Mouse (Mus musculus): ENCODE data around the gene Dlg2. TPM values are rescaled to one million over a fixed set of nuclear protein-coding genes. Genes with fewer than 3 reads are reported as not detected.

The Dlg2 gene
- polyA plus RNA-seq, 1 experiment from 2014 or later, result 4.3 TPM

DNA sequence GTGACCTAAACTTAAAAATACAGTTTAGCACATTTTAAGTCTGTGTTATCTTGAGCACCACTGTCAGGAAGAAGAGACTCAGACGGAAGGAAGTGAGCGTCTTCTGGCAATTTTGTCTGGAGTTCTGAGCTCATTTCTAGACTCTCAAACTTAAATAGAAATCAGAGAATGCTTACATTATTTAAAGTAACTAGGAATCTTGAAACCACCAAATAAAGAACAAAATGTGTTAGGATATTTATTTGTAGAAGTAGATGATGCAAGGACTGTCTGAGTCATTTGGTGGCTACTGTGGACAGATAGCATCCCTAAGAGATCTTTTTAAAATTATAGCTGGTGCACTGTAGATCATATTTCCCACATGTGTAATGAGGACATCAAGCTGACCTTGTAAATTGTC is 1557.8 kb downstream of the Dlg2 start:
- H3K36me3 ChIP-seq (ENCODE audit: control insufficient read depth, insufficient read depth, low read length), result no peaks in the 10 kb centered on the region
- WGBS, result 81% methylated on average over 2 of the region's 2 CpGs
- ATAC-seq (ENCODE audit: insufficient read depth, low FRiP score), result no peak

DNA sequence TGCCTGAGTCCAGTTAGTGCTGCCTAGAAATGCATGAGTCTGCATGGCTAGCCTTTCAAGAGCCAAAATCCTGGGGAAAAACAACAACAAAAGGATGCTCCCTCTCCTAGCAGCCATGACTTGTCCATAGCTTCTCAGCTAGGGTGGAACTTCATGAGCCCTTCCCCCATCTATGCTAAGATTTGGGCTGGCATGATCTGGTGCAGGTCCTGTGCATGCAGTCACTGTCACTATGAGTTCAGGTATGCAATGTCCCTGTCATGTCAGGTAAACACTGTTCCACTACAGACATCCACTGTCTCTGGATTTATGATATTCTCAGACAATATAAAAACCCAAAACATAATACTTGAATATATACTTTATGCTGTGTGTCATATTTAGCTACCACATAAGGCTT is 1563.7 kb downstream of the Dlg2 start:
- no peaks in the 10 kb centered on the region for H3K9me3 ChIP-seq (replicated peaks; ENCODE audit: control insufficient read depth, low read length)
- H3K9ac ChIP-seq (ENCODE audit: low read length), result no peak overlapping the region
- no peaks in the 10 kb centered on the region for H3K27me3 ChIP-seq (ENCODE audit: control insufficient read depth, insufficient read depth, low read length)
- H3K4me3 ChIP-seq (replicated peaks; ENCODE audit: low read length), result no peak overlapping the region
- ATAC-seq (ENCODE audit: insufficient read depth, low FRiP score), result no peak
- no peaks in the 10 kb centered on the region for H3K4me1 ChIP-seq (ENCODE audit: control insufficient read depth, insufficient read depth, low read length)
- H3K4me2 ChIP-seq (ENCODE audit: low read depth, low read length), result no peak overlapping the region
- no peaks in the 10 kb centered on the region for H3K36me3 ChIP-seq (ENCODE audit: control insufficient read depth, insufficient read depth, low read length)
- no peak overlapping the region for H3K27ac ChIP-seq (ENCODE audit: low read length)

More for the DNA sequence above, 1557.8 kb downstream of the Dlg2 start:
- Histone ChIP-seq H3K27ac (ENCODE audit: low read length) (no peak overlapping the region), H3K4me1 (ENCODE audit: control insufficient read depth, insufficient read depth, low read length) (no peaks in the 10 kb centered on the region), H3K27me3 (ENCODE audit: control insufficient read depth, insufficient read depth, low read length) (no peaks in the 10 kb centered on the region), H3K4me2 (ENCODE audit: low read depth, low read length) (no peak overlapping the region), H3K9me3 (replicated peaks; ENCODE audit: control insufficient read depth, low read length) (no peaks in the 10 kb centered on the region), H3K9ac (ENCODE audit: low read length) (no peak overlapping the region), H3K4me3 (replicated peaks; ENCODE audit: low read length) (no peak overlapping the region)

DNA sequence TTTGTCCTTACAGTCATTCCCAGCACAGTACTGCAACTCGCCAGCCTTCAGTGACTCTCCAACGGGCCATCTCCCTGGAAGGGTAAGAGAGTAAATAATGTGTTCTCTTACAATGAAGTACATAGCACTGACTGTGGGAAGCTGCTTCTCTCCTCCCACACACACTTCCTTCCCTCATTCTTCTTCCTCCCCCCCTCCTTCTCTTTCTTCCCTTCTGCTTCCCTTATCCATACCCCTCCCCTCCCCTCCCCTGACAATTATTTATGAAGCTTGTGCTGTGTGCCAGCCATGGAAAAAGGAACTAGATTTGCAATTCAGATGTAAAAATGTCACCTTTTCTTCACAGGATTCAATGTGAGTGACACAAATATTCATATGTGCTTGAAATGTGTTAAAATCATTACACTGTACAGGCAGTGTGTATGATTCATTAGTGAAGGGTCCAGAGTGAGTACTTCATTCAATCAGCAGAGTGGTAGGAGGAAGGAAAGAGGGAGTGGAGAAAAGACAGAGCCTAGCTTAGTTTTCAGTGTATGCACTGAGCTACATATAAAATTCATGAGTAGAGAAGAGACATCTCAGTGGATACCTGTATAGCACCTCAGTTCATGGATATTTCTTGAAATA is 1564.4 kb downstream of the Dlg2 start:
- ATAC-seq (ENCODE audit: insufficient read depth, low FRiP score), result no peak
- H3K9ac ChIP-seq (ENCODE audit: low read length), result no peak overlapping the region
- WGBS, result 52% methylated on average over 2 of the region's 2 CpGs
- no peaks in the 10 kb centered on the region for H3K9me3 ChIP-seq (replicated peaks; ENCODE audit: control insufficient read depth, low read length)
- H3K27me3 ChIP-seq (ENCODE audit: control insufficient read depth, insufficient read depth, low read length), result no peaks in the 10 kb centered on the region
- H3K4me1 ChIP-seq (ENCODE audit: control insufficient read depth, insufficient read depth, low read length), result no peaks in the 10 kb centered on the region
- no peak overlapping the region for H3K4me3 ChIP-seq (replicated peaks; ENCODE audit: low read length)
- no peak overlapping the region for H3K4me2 ChIP-seq (ENCODE audit: low read depth, low read length)
- H3K27ac ChIP-seq (ENCODE audit: low read length), result no peak overlapping the region
- no peaks in the 10 kb centered on the region for H3K36me3 ChIP-seq (ENCODE audit: control insufficient read depth, insufficient read depth, low read length)

DNA sequence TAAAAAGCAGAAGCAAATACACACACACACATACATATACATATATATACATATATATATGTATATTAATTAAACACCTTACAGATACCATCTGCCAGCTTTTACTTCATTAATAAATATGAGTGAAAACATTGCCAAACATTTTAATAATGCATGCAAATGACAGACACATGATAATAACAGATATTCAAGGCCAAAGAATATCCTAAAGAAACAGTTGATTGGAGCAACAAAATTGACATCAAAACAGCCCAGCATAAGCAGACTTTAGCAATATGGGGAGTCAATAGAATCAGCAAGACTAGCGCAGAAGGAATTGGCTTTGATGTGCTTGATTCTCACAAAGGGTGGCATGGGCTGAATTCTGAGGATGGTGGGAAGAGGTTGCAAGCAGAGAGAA is 1568.5 kb downstream of the Dlg2 start:
- WGBS, result 94% methylated on average over 1 of the region's 1 CpGs
- Histone ChIP-seq H3K4me1 (ENCODE audit: control insufficient read depth, insufficient read depth, low read length) (no peaks in the 10 kb centered on the region), H3K9me3 (replicated peaks; ENCODE audit: control insufficient read depth, low read length) (no peaks in the 10 kb centered on the region), H3K27ac (ENCODE audit: low read length) (no peak overlapping the region), H3K9ac (ENCODE audit: low read length) (no peak overlapping the region), H3K36me3 (ENCODE audit: control insufficient read depth, insufficient read depth, low read length) (no peaks in the 10 kb centered on the region), H3K27me3 (ENCODE audit: control insufficient read depth, insufficient read depth, low read length) (no peaks in the 10 kb centered on the region), H3K4me3 (replicated peaks; ENCODE audit: low read length) (no peak overlapping the region), H3K4me2 (ENCODE audit: low read depth, low read length) (no peak overlapping the region)
- no peak for ATAC-seq (ENCODE audit: insufficient read depth, low FRiP score)

DNA sequence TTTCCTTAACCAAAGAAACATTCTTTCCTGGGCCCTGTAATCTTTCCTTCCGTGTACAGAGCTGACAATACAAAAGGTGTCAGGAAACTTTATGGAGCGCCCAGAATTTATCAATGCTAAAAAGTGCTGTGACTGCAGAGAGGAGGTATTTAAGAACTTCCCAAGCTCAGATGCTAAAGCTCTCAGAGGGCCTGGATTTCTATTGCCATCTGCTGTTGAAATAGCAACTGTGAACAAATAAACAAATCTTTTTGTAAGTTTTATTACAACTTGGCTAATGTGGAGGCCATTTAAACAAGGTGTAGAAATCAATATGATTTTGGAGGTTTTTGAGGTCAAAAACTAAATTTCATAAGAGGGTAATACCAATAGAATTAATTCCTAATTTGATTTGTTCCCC is 1570.8 kb downstream of the Dlg2 start:
- whole genome bisulfite sequencing, result 26% methylated on average over 2 of the region's 2 CpGs
- Histone ChIP-seq H3K27me3 (ENCODE audit: control insufficient read depth, insufficient read depth, low read length) (no peaks in the 10 kb centered on the region), H3K27ac (ENCODE audit: low read length) (no peak overlapping the region), H3K36me3 (ENCODE audit: control insufficient read depth, insufficient read depth, low read length) (no peaks in the 10 kb centered on the region), H3K9ac (ENCODE audit: low read length) (no peak overlapping the region), H3K4me1 (ENCODE audit: control insufficient read depth, insufficient read depth, low read length) (no peaks in the 10 kb centered on the region), H3K4me3 (replicated peaks; ENCODE audit: low read length) (no peak overlapping the region), H3K9me3 (replicated peaks; ENCODE audit: control insufficient read depth, low read length) (no peaks in the 10 kb centered on the region), H3K4me2 (ENCODE audit: low read depth, low read length) (no peak overlapping the region)
- ATAC-seq (ENCODE audit: insufficient read depth, low FRiP score), result no peak

DNA sequence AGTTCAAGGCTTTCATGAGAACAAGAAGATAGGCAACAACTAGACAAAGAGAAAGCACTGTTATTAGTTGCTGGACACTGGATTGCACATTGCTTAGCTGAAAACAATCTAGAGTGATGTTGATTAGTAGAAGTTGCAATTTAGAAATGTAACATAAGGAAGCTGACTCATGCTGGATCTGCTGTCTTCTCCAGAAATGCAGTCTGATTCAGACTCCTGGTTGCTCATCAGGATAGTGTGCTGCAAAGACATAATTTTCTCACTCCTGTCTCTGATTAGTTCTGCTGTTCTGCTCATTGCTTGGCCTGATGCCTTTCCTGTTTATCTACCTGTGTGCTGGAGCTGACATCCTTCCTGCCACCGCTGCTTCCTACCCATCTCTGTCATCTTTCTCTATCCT is 1572.4 kb downstream of the Dlg2 start:
- no peak overlapping the region for H3K9ac ChIP-seq (ENCODE audit: low read length)
- 56% methylated on average over 1 of the region's 1 CpGs for WGBS

DNA sequence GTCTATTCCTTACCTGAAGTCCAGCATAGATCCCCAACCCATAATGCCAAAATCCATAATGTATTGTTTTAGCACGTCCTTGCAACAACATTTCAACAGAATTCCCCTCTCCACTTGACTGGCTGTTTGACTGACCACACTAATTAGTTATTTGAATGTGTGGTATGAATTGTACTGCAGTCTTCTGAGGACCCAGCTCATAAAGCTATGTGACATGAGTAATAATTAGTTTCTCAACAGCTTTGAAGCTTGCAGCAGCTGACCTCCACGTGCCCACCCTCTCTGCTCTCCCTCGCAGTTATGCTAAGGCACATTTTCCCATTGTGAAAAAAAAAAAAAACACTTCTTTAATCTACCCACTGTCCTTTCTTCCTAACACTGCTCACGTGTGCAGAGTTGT is 1590.4 kb downstream of the Dlg2 start:
- 56% methylated on average over 4 of the region's 4 CpGs for WGBS
- Histone ChIP-seq H3K27ac (ENCODE audit: low read length) (no peak overlapping the region), H3K9me3 (replicated peaks; ENCODE audit: control insufficient read depth, low read length) (no peaks in the 10 kb centered on the region), H3K27me3 (ENCODE audit: control insufficient read depth, insufficient read depth, low read length) (no peaks in the 10 kb centered on the region), H3K9ac (ENCODE audit: low read length) (no peak overlapping the region), H3K4me2 (ENCODE audit: low read depth, low read length) (no peak overlapping the region), H3K4me3 (replicated peaks; ENCODE audit: low read length) (no peak overlapping the region), H3K4me1 (ENCODE audit: control insufficient read depth, insufficient read depth, low read length) (no peaks in the 10 kb centered on the region), H3K36me3 (ENCODE audit: control insufficient read depth, insufficient read depth, low read length) (no peaks in the 10 kb centered on the region)
- ATAC-seq (ENCODE audit: insufficient read depth, low FRiP score), result no peak

More for the DNA sequence above, 1572.4 kb downstream of the Dlg2 start:
- Histone ChIP-seq H3K27ac (ENCODE audit: low read length) (no peak overlapping the region), H3K9me3 (replicated peaks; ENCODE audit: control insufficient read depth, low read length) (no peaks in the 10 kb centered on the region), H3K4me2 (ENCODE audit: low read depth, low read length) (no peak overlapping the region), H3K4me3 (replicated peaks; ENCODE audit: low read length) (no peak overlapping the region), H3K36me3 (ENCODE audit: control insufficient read depth, insufficient read depth, low read length) (no peaks in the 10 kb centered on the region), H3K27me3 (ENCODE audit: control insufficient read depth, insufficient read depth, low read length) (no peaks in the 10 kb centered on the region), H3K4me1 (ENCODE audit: control insufficient read depth, insufficient read depth, low read length) (no peaks in the 10 kb centered on the region)
- ATAC-seq (ENCODE audit: insufficient read depth, low FRiP score), result no peak

DNA sequence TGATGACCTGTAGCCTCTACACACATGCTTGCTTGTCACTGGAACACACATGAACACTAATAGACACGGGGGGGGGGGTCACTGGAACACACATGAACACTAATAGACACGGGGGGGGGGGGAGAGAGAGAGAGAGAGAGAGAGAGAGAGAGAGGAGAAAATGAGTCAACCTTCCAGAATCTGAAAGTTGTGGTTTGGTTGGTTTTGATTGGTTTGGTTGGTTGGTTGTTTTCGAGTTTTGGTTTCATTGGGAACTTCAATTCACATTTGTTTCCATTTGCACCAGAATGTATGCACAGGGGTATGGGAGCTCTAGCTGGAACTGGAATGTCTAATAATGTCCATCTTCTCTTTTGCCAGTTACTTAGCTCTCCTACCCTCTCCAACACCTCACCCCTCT is 1611.0 kb downstream of the Dlg2 start:
- H3K27ac ChIP-seq (ENCODE audit: low read length), result no peak overlapping the region
- H3K4me3 ChIP-seq (replicated peaks; ENCODE audit: low read length), result no peak overlapping the region
- H3K9me3 ChIP-seq (replicated peaks; ENCODE audit: control insufficient read depth, low read length), result no peaks in the 10 kb centered on the region
- WGBS, result 46% methylated on average over 3 of the region's 3 CpGs
- no peak overlapping the region for H3K9ac ChIP-seq (ENCODE audit: low read length)
- H3K4me2 ChIP-seq (ENCODE audit: low read depth, low read length), result no peak overlapping the region
- no peaks in the 10 kb centered on the region for H3K36me3 ChIP-seq (ENCODE audit: control insufficient read depth, insufficient read depth, low read length)
- ATAC-seq (ENCODE audit: insufficient read depth, low FRiP score), result no peak
- H3K27me3 ChIP-seq (ENCODE audit: control insufficient read depth, insufficient read depth, low read length), result no peaks in the 10 kb centered on the region
- no peaks in the 10 kb centered on the region for H3K4me1 ChIP-seq (ENCODE audit: control insufficient read depth, insufficient read depth, low read length)

DNA sequence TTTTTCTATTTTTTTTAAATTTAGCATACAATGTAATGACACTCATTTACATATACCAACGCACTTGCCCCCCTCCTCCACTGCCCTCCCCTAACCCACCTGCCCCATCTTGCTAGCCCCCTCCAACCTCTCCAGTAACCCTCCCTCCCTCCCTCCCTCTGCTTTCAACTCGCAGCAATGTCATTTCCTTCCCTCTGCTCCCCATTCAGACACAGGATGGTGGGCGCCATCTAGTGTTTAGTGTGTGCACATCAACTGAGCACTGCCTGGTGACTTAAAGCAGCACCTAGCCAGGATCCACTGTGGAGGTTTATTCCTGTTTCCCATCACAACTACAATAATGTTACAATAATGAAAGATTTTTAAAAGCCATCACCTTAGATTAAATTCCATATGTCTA is 1617.4 kb downstream of the Dlg2 start:
- Histone ChIP-seq H3K27me3 (ENCODE audit: control insufficient read depth, insufficient read depth, low read length) (no peaks in the 10 kb centered on the region), H3K4me3 (replicated peaks; ENCODE audit: low read length) (no peak overlapping the region), H3K9me3 (replicated peaks; ENCODE audit: control insufficient read depth, low read length) (no peaks in the 10 kb centered on the region), H3K27ac (ENCODE audit: low read length) (no peak overlapping the region), H3K9ac (ENCODE audit: low read length) (no peak overlapping the region), H3K36me3 (ENCODE audit: control insufficient read depth, insufficient read depth, low read length) (no peaks in the 10 kb centered on the region), H3K4me2 (ENCODE audit: low read depth, low read length) (no peak overlapping the region), H3K4me1 (ENCODE audit: control insufficient read depth, insufficient read depth, low read length) (no peaks in the 10 kb centered on the region)
- 6% methylated on average over 3 of the region's 3 CpGs for WGBS
- ATAC-seq (ENCODE audit: insufficient read depth, low FRiP score), result no peak

DNA sequence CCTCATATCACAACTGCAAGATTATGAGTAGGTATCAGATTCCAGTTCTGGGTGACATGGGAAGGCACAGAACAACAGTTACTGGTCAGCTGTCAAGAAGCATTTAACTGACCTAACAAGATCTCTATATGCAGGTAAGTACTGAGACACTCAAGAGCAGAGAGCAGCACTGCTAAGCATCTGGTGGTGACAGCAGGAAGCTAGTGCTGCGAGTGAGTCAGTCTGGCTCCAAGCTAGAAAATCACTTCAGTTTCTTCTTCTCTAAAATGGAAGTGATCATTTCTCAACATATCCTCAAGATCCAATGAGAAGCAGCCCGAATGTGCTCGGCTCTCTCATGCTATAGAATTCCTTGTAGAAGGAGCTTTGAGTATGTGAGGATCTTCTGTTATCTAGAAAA is 1618.7 kb downstream of the Dlg2 start:
- Histone ChIP-seq H3K9me3 (replicated peaks; ENCODE audit: control insufficient read depth, low read length) (no peaks in the 10 kb centered on the region), H3K36me3 (ENCODE audit: control insufficient read depth, insufficient read depth, low read length) (no peaks in the 10 kb centered on the region), H3K4me2 (ENCODE audit: low read depth, low read length) (no peak overlapping the region), H3K27ac (ENCODE audit: low read length) (no peak overlapping the region), H3K4me3 (replicated peaks; ENCODE audit: low read length) (no peak overlapping the region), H3K9ac (ENCODE audit: low read length) (no peak overlapping the region), H3K27me3 (ENCODE audit: control insufficient read depth, insufficient read depth, low read length) (no peaks in the 10 kb centered on the region), H3K4me1 (ENCODE audit: control insufficient read depth, insufficient read depth, low read length) (no peaks in the 10 kb centered on the region)
- no peak for ATAC-seq (ENCODE audit: insufficient read depth, low FRiP score)
- 64% methylated on average over 3 of the region's 3 CpGs for WGBS
